Mouse (Mus musculus): ENCODE results near the gene E030025P04Rik.

DNA sequence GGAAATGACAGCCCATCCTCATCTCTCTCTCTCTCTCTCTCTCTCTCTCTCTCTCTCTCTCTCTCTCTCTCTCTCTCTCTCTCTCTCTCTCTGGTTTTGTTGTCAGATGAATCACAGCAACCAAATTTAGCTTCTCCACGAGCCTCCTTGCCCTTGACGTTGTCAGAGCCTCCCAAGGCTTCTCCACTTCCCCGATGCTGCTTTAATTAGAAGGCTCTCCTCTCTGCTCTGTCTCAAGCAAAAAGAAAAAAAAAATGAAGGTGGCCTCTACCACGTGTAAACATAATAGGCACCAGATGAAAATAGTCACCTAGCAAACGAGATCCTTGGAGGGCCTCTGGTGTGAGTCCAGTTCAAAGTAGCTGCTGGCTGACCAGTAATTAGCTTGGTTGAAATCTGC is 52.3 kb downstream of the E030025P04Rik start:
- TF ChIP-seq CTCF (IDR thresholded peaks at IDR 0.05; ENCODE audit: extremely low read depth, insufficient read depth, low read length) (no peak), POLR2A (IDR thresholded peaks at IDR 0.05; ENCODE audit: extremely low read depth, insufficient read depth, low read length) (no peak)
